Mouse (Mus musculus) hematopoietic stem cell, adult 5-6 weeks (primary cell): Measurements from ENCODE around the gene Slc17a1. TPM values are rescaled to one million over a fixed set of nuclear protein-coding genes. Genes with fewer than 3 reads are reported as not detected.

Source experiments
- ATAC-seq, 2 experiments: fragments of 125-278 bp in 1 of 2; replicated peaks in 1 of 2; 2 replicates each; pipeline ENCODE4 v1.8.0; 2016 to 2017; ENCODE audit warnings: inconsistent platforms in 2 of 2, mild to moderate bottlenecking in 2 of 2, moderate number of reproducible peaks in 2 of 2, low read depth in 1 of 2, moderate TSS enrichment in 1 of 2; ENCODE audit not compliant: low FRiP score in 2 of 2, poor library complexity in 2 of 2, severe bottlenecking in 2 of 2, insufficient read depth in 1 of 2, low TSS enrichment in 1 of 2
- total RNA-seq: library from RNA; stranded (forward); fragments of 172-1452, 232-1000 nt; gene quantifications from 2 replicates; pipeline ENCODE4 v1.2.3, GENCODE M21; 2017

Gene Slc17a1
- total RNA-seq, 1 experiment from 2014 or later = not detected

- no peak for ATAC-seq
These were observed 62.9 kb downstream of the Slc17a1 start for GRCm38 (mm10) chr13:23930461-23930860.

- no peak for ATAC-seq
These were observed 63.4 kb downstream of the Slc17a1 start for GRCm38 (mm10) chr13:23930904-23931303.

GRCm38 (mm10) chr13:23933421-23934210, 66.1 kb downstream of the Slc17a1 start, which contains the start of gene Hist1h2ba:
Gene Hist1h2ba (minus strand): TSS chr13:23934156.
- ATAC-seq = no peak

DNA sequence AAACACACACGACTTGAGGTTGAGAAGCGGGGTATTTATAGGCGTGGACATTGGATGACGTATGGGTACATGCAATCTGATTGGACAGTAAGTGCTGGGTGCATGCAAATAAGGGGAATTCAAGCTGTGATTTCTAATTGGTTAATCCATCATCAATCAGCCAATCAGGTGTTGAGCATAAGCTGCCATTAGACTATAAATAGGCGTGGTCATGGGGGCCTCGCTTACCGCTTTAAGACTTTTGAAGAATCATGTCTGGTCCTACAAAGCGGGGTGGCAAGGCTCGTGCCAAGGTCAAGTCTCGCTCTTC, 66.6 kb downstream of the Slc17a1 start, which contains the start of gene Hist1h2aa:
TSS of gene Hist1h2aa (plus strand) at position 252 of the 310 bp plus-strand sequence.
- ATAC-seq = no peak

GRCm38 (mm10) chr13:23938699-23939098, 71.1 kb downstream of the Slc17a1 start:
- no peak for ATAC-seq

DNA sequence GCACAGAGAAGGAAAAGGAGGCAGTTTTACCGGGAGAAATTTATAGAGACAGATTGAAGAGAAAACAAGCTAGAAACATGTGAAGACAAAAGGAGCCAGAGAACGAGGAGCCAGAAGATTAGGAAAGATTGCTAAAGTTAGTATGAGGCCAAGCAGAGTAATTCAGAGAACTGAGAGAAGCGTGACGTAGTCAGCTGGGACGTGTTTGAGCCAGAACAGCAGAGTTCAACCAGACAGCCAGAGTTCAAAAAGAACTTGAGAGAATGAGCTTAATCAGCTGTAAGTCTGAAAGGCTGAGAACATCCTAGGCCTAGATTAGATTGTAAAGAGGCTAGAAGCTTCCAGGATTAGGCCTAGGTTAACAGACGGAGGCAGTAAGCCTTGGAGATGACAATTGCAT, 72.7 kb downstream of the Slc17a1 start:
- ATAC-seq = no peak

DNA sequence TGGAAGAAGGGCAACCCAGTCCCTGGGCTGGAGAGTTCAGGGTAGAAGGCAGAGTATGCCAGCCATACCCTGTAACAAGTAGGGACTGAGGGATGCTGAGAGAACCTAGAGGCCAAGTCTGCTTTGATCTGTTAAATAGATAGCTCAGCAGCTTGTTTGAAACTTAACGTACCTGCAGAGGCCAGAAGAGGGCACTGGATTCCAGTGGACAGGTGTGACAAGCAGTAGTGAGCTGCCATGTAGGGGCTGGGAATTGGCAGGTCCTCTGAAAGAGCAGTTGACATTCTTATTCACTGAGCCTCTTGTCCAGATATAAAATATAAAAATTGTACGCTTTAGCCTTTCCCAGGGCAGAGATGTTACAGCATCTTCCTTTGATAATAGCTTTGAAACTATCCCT, 75.3 kb downstream of the Slc17a1 start:
- no peak for ATAC-seq

Other genes starting within 250 kb of the Slc17a1 start
- gene Hist1h2be, start 246.6 kb upstream of the Slc17a1 start, total RNA-seq = 51.7 and 72.2 TPM in 2 replicates
- gene Hist1h1e, start 245.2 kb upstream of the Slc17a1 start, total RNA-seq = 102 and 170 TPM in 2 replicates
- gene Hist1h2ac, start 183.8 kb upstream of the Slc17a1 start, total RNA-seq = 45.3 and 83.9 TPM in 2 replicates
- gene Hist1h2bc, start 183.6 kb upstream of the Slc17a1 start, total RNA-seq = 109 and 180 TPM in 2 replicates
- gene Hist1h1t, start 171.9 kb upstream of the Slc17a1 start, total RNA-seq = not detected in 2 replicates
- 140 and 291 TPM in 2 replicates for gene Hist1h4c, start 169.3 kb upstream of the Slc17a1 start, total RNA-seq
- gene Hfe, start 156.9 kb upstream of the Slc17a1 start, total RNA-seq = 3.1 TPM in 2 replicates
- gene Hist1h1c, start 128.9 kb upstream of the Slc17a1 start, total RNA-seq = 345 and 598 TPM in 2 replicates
- 240 and 585 TPM in 2 replicates for gene Hist1h3c, start 122.1 kb upstream of the Slc17a1 start, total RNA-seq
- gene Hist1h2bb, start 121.0 kb upstream of the Slc17a1 start, total RNA-seq = 2,012 and 2,201 TPM in 2 replicates
- 1,198 and 1,437 TPM in 2 replicates for gene Hist1h2ab, start 116.6 kb upstream of the Slc17a1 start, total RNA-seq
- 224 and 348 TPM in 2 replicates for gene Hist1h3b, start 115.5 kb upstream of the Slc17a1 start, total RNA-seq
- gene Hist1h4b, start 110.7 kb upstream of the Slc17a1 start, total RNA-seq = 208 and 415 TPM in 2 replicates
- gene Hist1h4a, start 106.5 kb upstream of the Slc17a1 start, total RNA-seq = 237 and 336 TPM in 2 replicates
- 207 and 294 TPM in 2 replicates for gene Hist1h3a, start 105.4 kb upstream of the Slc17a1 start, total RNA-seq
- gene Hist1h1a, start 104.1 kb upstream of the Slc17a1 start, total RNA-seq = 1,426 and 1,487 TPM in 2 replicates
- gene Trim38, start 97.8 kb upstream of the Slc17a1 start, total RNA-seq = not detected in 2 replicates
- not detected in 2 replicates for gene Slc17a2, start 60.8 kb upstream of the Slc17a1 start, total RNA-seq
- not detected in 2 replicates for gene Slc17a3, start 28.3 kb upstream of the Slc17a1 start, total RNA-seq
- gene Slc17a4, start 47.3 kb downstream of the Slc17a1 start, total RNA-seq = not detected in 2 replicates
- not detected in 2 replicates for gene Hist1h2ba, start 66.4 kb downstream of the Slc17a1 start, total RNA-seq
- gene Hist1h2aa, start 66.7 kb downstream of the Slc17a1 start, total RNA-seq = not detected in 2 replicates
- not detected in 2 replicates for gene Scgn, start 123.5 kb downstream of the Slc17a1 start, total RNA-seq